Mouse (Mus musculus): ENCODE measurements around the gene Lrrc47. TPM values are rescaled to one million over a fixed set of nuclear protein-coding genes. Genes with fewer than 3 reads are reported as not detected.

Lrrc47 gene
- polyA plus RNA-seq, 1 experiment from 2014 or later, result 15.2 TPM

DNA sequence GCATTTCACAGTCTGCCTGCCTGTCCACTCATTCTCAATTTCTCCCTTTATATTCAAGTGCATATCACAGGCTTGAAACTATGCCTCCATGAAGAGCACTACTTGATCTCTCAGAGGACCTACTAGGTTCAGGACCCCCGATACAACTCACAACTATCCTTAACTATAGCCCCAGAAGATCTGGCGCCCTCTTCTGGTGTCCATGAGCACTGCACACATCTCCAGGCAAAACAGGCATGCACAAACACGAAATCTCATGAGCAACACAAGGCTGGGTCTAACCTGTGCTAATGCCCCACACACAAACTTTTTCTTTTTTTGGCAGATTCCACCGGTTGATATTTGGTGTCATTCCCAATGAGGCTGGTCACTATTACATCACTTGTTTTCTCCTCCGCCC, 34.3 kb downstream of the Lrrc47 start:
- DNase-seq (ENCODE audit: low spot score), result no peak
- Histone ChIP-seq H3K27ac (ENCODE audit: low read length) (no peak overlapping the region), H3K4me1 (ENCODE audit: insufficient read depth, low read depth, low read length) (no peaks in the 10 kb centered on the region), H3K27me3 (replicated peaks; ENCODE audit: insufficient read depth, low read length) (no peaks in the 10 kb centered on the region), H3K36me3 (ENCODE audit: insufficient read depth, low read length) (no peaks in the 10 kb centered on the region), H3K4me2 (replicated peaks; ENCODE audit: low read depth, low read length) (no peak overlapping the region), H3K9ac (replicated peaks; ENCODE audit: low read depth) (no peak overlapping the region), H3K4me3 (ENCODE audit: low read depth, low read length) (no peak overlapping the region), H3K9me3 (ENCODE audit: low read length) (no peaks in the 10 kb centered on the region)
- 72% methylated on average over 5 of the region's 5 CpGs for WGBS
- TF ChIP-seq CTCF (IDR thresholded peaks at IDR 0.05) (no peak), EP300 (IDR thresholded peaks at IDR 0.05) (no peak)
- no peak for ATAC-seq

DNA sequence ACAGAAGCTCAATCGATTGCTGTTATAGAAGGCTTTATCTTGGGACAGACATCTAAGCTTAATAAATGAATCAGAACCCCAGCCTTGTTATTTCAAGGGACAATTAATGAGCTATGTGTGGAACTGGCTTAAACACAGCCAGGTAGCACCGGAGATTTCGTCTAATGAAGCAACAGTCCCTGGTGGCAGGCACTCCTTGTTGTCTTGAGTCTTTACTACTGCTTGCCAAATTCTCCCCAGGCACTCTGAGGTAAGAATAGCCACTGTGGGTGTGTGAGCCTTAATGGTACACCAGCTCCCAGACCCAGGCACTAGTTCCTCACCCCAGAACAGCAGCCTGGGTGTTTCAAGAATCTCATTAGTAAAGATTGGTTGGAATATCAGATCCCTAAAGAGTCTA, 39.9 kb downstream of the Lrrc47 start:
- no peak for DNase-seq (ENCODE audit: low spot score)

DNA sequence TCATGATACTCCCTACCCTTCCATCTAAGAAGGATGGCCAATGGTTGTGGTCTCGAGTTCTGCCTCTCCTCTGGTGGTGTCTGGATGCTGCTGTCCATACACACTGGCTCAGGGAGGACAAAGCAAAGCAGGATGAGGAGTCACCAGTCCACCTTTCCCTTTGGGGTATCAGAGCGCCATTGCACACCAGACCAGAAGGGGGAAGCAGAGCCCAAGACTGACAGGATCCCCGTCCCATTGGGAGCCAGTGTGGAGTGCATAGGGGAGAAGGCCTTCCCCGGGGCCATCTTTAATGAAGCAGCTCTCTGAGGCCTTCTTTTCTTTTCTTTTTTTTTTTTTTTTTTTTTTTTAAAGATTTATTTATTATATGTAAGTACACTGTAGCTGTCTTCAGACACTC, 41.5 kb downstream of the Lrrc47 start:
- TF ChIP-seq EP300 (IDR thresholded peaks at IDR 0.05), result no peak
- TF ChIP-seq CTCF (IDR thresholded peaks at IDR 0.05), result peak; percentile 43
- H3K4me2 ChIP-seq (replicated peaks; ENCODE audit: low read depth, low read length), result no peak overlapping the region
- no peaks in the 10 kb centered on the region for H3K9me3 ChIP-seq (ENCODE audit: low read length)
- DNase-seq (ENCODE audit: low spot score) (no peak), ATAC-seq (no peak)
- H3K36me3 ChIP-seq (ENCODE audit: insufficient read depth, low read length), result no peaks in the 10 kb centered on the region
- 61% methylated on average over 4 of the region's 4 CpGs for WGBS
- H3K27ac ChIP-seq (ENCODE audit: low read length), result no peak overlapping the region
- H3K4me3 ChIP-seq (ENCODE audit: low read depth, low read length), result no peak overlapping the region
- no peaks in the 10 kb centered on the region for H3K4me1 ChIP-seq (ENCODE audit: insufficient read depth, low read depth, low read length)
- no peak overlapping the region for H3K9ac ChIP-seq (replicated peaks; ENCODE audit: low read depth)
- no peaks in the 10 kb centered on the region for H3K27me3 ChIP-seq (replicated peaks; ENCODE audit: insufficient read depth, low read length)

More for the DNA sequence above, 39.9 kb downstream of the Lrrc47 start:
- no peak for TF ChIP-seq EP300 (IDR thresholded peaks at IDR 0.05)
- TF ChIP-seq CTCF (IDR thresholded peaks at IDR 0.05), result no peak
- Histone ChIP-seq H3K9me3 (ENCODE audit: low read length) (no peaks in the 10 kb centered on the region), H3K4me3 (ENCODE audit: low read depth, low read length) (no peak overlapping the region), H3K4me1 (ENCODE audit: insufficient read depth, low read depth, low read length) (no peaks in the 10 kb centered on the region), H3K27me3 (replicated peaks; ENCODE audit: insufficient read depth, low read length) (no peaks in the 10 kb centered on the region), H3K9ac (replicated peaks; ENCODE audit: low read depth) (no peak overlapping the region), H3K27ac (ENCODE audit: low read length) (no peak overlapping the region), H3K36me3 (ENCODE audit: insufficient read depth, low read length) (no peaks in the 10 kb centered on the region), H3K4me2 (replicated peaks; ENCODE audit: low read depth, low read length) (no peak overlapping the region)
- ATAC-seq, result no peak
- WGBS, result 78% methylated on average over 3 of the region's 3 CpGs

DNA sequence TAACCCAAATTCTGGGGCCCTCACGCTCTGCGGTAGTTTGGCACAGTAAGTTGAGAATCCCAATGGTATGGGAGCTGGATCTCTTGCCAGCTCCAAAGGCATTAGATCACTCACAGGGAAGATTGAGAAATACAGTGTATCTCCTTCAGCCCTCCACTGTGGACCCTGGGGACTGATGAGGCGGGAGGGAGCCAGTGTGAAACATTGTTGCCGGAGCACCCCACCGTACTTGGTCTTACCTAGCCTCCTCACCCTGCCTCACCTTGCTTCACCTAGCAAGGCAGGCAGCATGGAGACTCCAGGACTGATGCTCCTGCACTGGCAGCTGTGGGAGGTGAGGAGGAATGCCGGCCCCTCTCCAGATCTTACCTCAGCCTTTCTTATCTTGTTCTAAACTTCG, 44.0 kb downstream of the Lrrc47 start:
- DNase-seq (ENCODE audit: low spot score) (no peak), ATAC-seq (no peak)
- TF ChIP-seq CTCF (IDR thresholded peaks at IDR 0.05), result no peak
- no peak for TF ChIP-seq EP300 (IDR thresholded peaks at IDR 0.05)
- H3K27me3 ChIP-seq (replicated peaks; ENCODE audit: insufficient read depth, low read length), result no peaks in the 10 kb centered on the region
- no peaks in the 10 kb centered on the region for H3K36me3 ChIP-seq (ENCODE audit: insufficient read depth, low read length)
- H3K4me2 ChIP-seq (replicated peaks; ENCODE audit: low read depth, low read length), result no peak overlapping the region
- H3K9me3 ChIP-seq (ENCODE audit: low read length), result no peaks in the 10 kb centered on the region
- H3K4me1 ChIP-seq (ENCODE audit: insufficient read depth, low read depth, low read length), result no peaks in the 10 kb centered on the region
- no peak overlapping the region for H3K9ac ChIP-seq (replicated peaks; ENCODE audit: low read depth)
- H3K4me3 ChIP-seq (ENCODE audit: low read depth, low read length), result no peak overlapping the region
- 76% methylated on average over 7 of the region's 7 CpGs for WGBS
- H3K27ac ChIP-seq (ENCODE audit: low read length), result no peak overlapping the region

DNA sequence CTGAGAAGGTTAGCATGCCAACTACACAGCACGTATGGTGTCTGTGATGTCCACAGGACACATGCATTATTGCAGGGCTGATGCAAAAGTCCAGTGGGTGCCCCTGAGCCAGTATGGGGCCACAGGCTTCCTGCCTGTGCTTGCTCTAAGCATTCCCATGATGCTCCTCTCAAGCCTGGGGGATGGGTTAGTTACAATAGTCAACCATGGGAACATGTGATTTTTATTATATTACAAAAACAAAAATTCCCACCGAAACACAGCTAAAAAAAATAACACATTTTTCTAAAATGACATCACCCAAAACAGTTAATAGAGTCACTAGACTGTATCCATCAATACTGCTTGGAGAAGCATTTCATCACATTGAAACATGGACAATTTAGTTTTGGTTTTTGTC, 44.5 kb downstream of the Lrrc47 start:
- H3K4me2 ChIP-seq (replicated peaks; ENCODE audit: low read depth, low read length), result no peak overlapping the region
- TF ChIP-seq CTCF (IDR thresholded peaks at IDR 0.05) (no peak), EP300 (IDR thresholded peaks at IDR 0.05) (no peak)
- H3K4me1 ChIP-seq (ENCODE audit: insufficient read depth, low read depth, low read length), result no peaks in the 10 kb centered on the region
- DNase-seq (ENCODE audit: low spot score), result no peak
- H3K9ac ChIP-seq (replicated peaks; ENCODE audit: low read depth), result no peak overlapping the region
- no peaks in the 10 kb centered on the region for H3K9me3 ChIP-seq (ENCODE audit: low read length)
- no peak for ATAC-seq
- H3K27ac ChIP-seq (ENCODE audit: low read length), result no peak overlapping the region
- H3K36me3 ChIP-seq (ENCODE audit: insufficient read depth, low read length), result no peaks in the 10 kb centered on the region
- WGBS, result 60% methylated on average over 2 of the region's 2 CpGs
- H3K4me3 ChIP-seq (ENCODE audit: low read depth, low read length), result no peak overlapping the region
- H3K27me3 ChIP-seq (replicated peaks; ENCODE audit: insufficient read depth, low read length), result no peaks in the 10 kb centered on the region

DNA sequence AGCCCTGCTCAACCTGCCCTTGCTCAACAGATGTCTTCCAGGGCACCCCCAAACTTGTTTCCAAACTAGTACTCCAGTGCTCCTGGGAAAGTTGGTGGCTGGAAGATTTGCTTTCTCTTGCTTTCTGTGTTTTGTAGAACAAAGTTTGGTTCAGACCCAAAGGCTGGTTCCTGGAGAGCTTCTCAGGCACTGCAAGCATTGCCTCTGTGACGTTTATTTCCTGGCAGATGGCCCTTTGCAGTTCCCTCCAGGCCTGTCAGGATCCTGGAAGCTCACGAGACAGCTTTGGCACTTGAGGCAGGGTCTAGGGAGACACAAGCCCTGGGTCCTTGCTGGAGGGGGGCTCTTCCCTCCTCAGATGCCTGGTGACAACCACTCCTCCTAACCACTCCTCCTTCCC, 45.1 kb downstream of the Lrrc47 start:
- no peak overlapping the region for H3K4me2 ChIP-seq (replicated peaks; ENCODE audit: low read depth, low read length)
- DNase-seq (ENCODE audit: low spot score) (no peak), ATAC-seq (no peak)
- H3K36me3 ChIP-seq (ENCODE audit: insufficient read depth, low read length), result no peaks in the 10 kb centered on the region
- TF ChIP-seq EP300 (IDR thresholded peaks at IDR 0.05) (no peak), CTCF (IDR thresholded peaks at IDR 0.05) (no peak)
- no peak overlapping the region for H3K9ac ChIP-seq (replicated peaks; ENCODE audit: low read depth)
- WGBS, result 20% methylated on average over 2 of the region's 2 CpGs
- no peaks in the 10 kb centered on the region for H3K27me3 ChIP-seq (replicated peaks; ENCODE audit: insufficient read depth, low read length)
- H3K27ac ChIP-seq (ENCODE audit: low read length), result no peak overlapping the region
- no peak overlapping the region for H3K4me3 ChIP-seq (ENCODE audit: low read depth, low read length)
- H3K4me1 ChIP-seq (ENCODE audit: insufficient read depth, low read depth, low read length), result no peaks in the 10 kb centered on the region
- no peaks in the 10 kb centered on the region for H3K9me3 ChIP-seq (ENCODE audit: low read length)

DNA sequence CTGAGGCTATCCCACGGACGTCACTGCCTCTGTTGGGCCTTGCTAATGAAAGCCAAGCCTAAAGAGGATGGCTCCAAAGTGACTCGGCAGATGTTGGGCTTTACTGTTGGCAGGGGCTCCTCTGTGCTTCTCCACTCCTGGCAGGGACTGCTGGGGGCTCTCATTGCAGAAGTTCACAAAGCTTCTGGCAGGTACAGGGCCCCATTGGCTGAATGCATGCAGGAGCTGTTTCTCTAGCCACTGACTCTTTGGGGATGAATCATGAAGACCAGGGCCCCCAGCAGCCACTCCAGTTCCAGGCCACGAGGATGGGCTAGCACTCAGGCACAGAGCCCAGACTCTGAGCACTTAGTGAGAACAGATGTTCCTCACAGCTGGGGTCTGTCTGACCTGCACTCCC, 46.2 kb downstream of the Lrrc47 start:
- WGBS, result 58% methylated on average over 4 of the region's 4 CpGs
- ATAC-seq, result no peak

More for the DNA sequence above, 46.2 kb downstream of the Lrrc47 start:
- Histone ChIP-seq H3K27ac (ENCODE audit: low read length) (no peak overlapping the region), H3K9me3 (ENCODE audit: low read length) (no peaks in the 10 kb centered on the region), H3K27me3 (replicated peaks; ENCODE audit: insufficient read depth, low read length) (no peaks in the 10 kb centered on the region), H3K9ac (replicated peaks; ENCODE audit: low read depth) (no peak overlapping the region), H3K4me3 (ENCODE audit: low read depth, low read length) (no peak overlapping the region), H3K4me2 (replicated peaks; ENCODE audit: low read depth, low read length) (no peak overlapping the region), H3K36me3 (ENCODE audit: insufficient read depth, low read length) (no peaks in the 10 kb centered on the region), H3K4me1 (ENCODE audit: insufficient read depth, low read depth, low read length) (no peaks in the 10 kb centered on the region)
- TF ChIP-seq CTCF (IDR thresholded peaks at IDR 0.05) (no peak), EP300 (IDR thresholded peaks at IDR 0.05) (no peak)
- DNase-seq (ENCODE audit: low spot score), result no peak

All from lung, postnatal 0 days (tissue).